Mouse (Mus musculus) C2C12 (cell line): ENCODE data around the gene Arl11. TPM values are rescaled to one million over a fixed set of nuclear protein-coding genes. Genes with fewer than 3 reads are reported as not detected.
A peak's percentile ranks its signal among the peaks of the same experiment; 100 is the strongest.

Experiments
- H3K27me3 ChIP-seq: one replicate; pipeline ENCODE4 v1.6.1; 2011; ENCODE audit not compliant: control insufficient read depth, insufficient read depth, insufficient read length
- H3K36me3 ChIP-seq: one replicate; pipeline ENCODE4 v1.6.1; 2011; ENCODE audit not compliant: control insufficient read depth, insufficient read depth
- H3K4me3 ChIP-seq: one replicate; pipeline ENCODE4 v1.5.1; 2011; ENCODE audit warnings: mild to moderate bottlenecking, control low read depth; ENCODE audit not compliant: poor library complexity, insufficient read depth, severe bottlenecking
- H3K79me2 ChIP-seq: one replicate; pipeline ENCODE4 v1.6.1; 2011; ENCODE audit not compliant: control insufficient read depth, insufficient read depth
- H3K79me3 ChIP-seq: one replicate; pipeline ENCODE4 v1.6.1; 2011; ENCODE audit warnings: low read depth, control low read depth
- H3ac ChIP-seq: one replicate; pipeline ENCODE3; 2011; ENCODE audit warnings: low read depth; ENCODE audit not compliant: control insufficient read depth, insufficient read length
- CEBPB ChIP-seq: IDR thresholded peaks from one replicate; pipeline ENCODE4 v1.6.1; 2011; ENCODE audit warnings: low read depth, mild to moderate bottlenecking, control low read depth, moderate library complexity
- CTCF ChIP-seq: IDR thresholded peaks from one replicate; pipeline ENCODE4 v1.5.1; 2011; ENCODE audit not compliant: control insufficient read depth, insufficient read depth, insufficient read length
- FOSL1 ChIP-seq: IDR thresholded peaks from one replicate; pipeline ENCODE4 v1.8.0; 2011; ENCODE audit warnings: mild to moderate bottlenecking, low read length; ENCODE audit not compliant: poor library complexity, insufficient read depth, severe bottlenecking
- MAX ChIP-seq: IDR thresholded peaks from one replicate; pipeline ENCODE4 v1.6.1; 2011; ENCODE audit warnings: mild to moderate bottlenecking, control low read depth
- MYOD1 ChIP-seq: IDR thresholded peaks from one replicate; pipeline ENCODE4 v1.6.1; 2011; ENCODE audit warnings: low read depth; ENCODE audit not compliant: control insufficient read depth, insufficient read length
- MYOG ChIP-seq: IDR thresholded peaks from one replicate; pipeline ENCODE4 v1.6.1; 2011; ENCODE audit not compliant: control insufficient read depth, insufficient read length; ENCODE audit errors: extremely low read depth
- USF1 ChIP-seq: IDR thresholded peaks from one replicate; pipeline ENCODE4 v1.6.1; 2011; ENCODE audit warnings: low read depth, mild to moderate bottlenecking, control low read depth, moderate library complexity
- polyA plus RNA-seq: library from polyadenylated mRNA; unstranded; fragments of >200 nt; fragmentation: generic; extraction: Trizol; gene quantifications from one replicate; pipeline ENCODE4 v1.2.1, GENCODE M21; 2012; ENCODE audit warnings: missing spikeins

The Arl11 gene
- polyA plus RNA-seq, 1 experiment = not detected

DNA sequence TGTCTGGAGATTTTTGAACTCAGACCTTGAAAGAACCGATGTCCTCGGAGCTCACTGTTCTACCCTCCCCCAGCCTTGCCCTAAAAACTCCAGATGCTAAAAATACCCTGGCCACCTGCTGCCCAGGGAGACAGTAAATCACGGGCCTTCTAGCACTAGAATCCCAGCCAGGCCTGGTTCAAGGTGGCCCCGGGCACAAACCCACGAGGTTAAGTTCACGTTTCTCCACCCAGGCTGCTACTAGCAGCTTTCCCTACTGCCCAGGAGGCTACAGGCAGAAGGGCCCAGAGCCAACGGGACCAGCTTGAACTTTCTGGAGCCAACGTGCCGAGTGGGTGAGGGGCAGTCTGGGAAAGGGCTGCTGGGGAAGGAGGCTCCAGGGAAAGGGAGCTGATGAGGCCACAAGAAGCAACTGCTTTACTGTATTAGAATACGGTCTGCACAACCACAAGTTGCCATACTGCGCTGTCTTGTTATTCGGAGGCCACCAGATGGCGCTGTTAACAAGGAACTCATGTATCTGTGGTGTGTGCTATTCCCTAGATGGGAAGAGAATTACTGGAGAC is 21.5 kb downstream of the Arl11 start:
- TF ChIP-seq MAX (no peak), USF1 (no peak), CTCF (peak; percentile 62), FOSL1 (no peak), MYOD1 (no peak), CEBPB (no peak)
- H3K79me3 ChIP-seq = no peaks in the 10 kb centered on the region
- H3ac ChIP-seq = no peak overlapping the region
- H3K79me2 ChIP-seq = no peaks in the 10 kb centered on the region
- no peaks in the 10 kb centered on the region for H3K36me3 ChIP-seq
- no peaks in the 10 kb centered on the region for H3K27me3 ChIP-seq
- no peak overlapping the region for H3K4me3 ChIP-seq

DNA sequence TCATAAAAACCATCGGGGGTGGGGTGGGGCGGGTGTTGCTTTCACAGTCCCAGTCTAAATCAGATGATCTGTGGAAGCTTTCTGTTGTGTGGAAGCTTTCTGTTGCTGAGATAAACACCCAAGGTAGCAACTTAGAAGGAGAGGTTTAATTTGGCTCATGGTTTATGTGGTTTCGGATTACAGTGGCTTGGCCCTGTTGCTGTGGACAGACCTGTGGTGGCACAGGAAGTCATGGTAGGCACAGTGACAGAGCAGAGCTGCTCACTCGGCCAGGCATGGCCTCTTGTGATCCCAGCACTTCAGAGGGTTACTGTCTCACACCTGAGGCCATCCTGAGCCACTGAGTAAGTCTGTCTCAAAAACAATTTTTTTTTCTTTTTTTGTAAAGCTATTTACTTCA is 29.8 kb downstream of the Arl11 start:
- no peaks in the 10 kb centered on the region for H3K27me3 ChIP-seq
- TF ChIP-seq MAX (no peak), CEBPB (no peak), USF1 (no peak), CTCF (no peak), MYOD1 (no peak), FOSL1 (no peak), MYOG (no peak)

DNA sequence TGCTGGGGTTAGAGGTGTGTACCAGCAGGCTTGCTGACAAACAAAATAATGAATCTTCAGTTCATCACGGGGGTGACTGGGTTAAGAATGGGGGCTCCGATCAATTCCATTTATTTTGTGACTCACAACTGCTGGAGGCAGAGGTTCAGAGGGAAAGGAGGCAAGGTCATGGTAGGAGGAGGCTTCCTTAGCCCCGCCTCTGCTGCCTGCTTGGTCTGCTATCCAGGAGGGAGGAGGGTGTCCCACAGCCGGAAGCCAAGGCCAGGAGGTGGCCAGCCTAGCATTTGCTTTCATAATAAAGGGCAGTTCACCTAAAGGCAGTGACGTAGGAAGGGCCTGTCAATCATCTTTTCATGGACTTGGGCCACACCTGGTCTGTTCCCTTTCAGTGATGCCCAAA is 35.0 kb downstream of the Arl11 start:
- no peak overlapping the region for H3ac ChIP-seq
- H3K36me3 ChIP-seq = no peaks in the 10 kb centered on the region
- no peaks in the 10 kb centered on the region for H3K27me3 ChIP-seq
- H3K4me3 ChIP-seq = no peak overlapping the region
- H3K79me2 ChIP-seq = no peaks in the 10 kb centered on the region
- H3K79me3 ChIP-seq = no peaks in the 10 kb centered on the region
- TF ChIP-seq USF1 (no peak), CEBPB (no peak), CTCF (no peak), MAX (no peak), MYOD1 (no peak)

More for the DNA sequence above, 29.8 kb downstream of the Arl11 start:
- H3K36me3 ChIP-seq = no peaks in the 10 kb centered on the region
- no peak overlapping the region for H3ac ChIP-seq
- H3K4me3 ChIP-seq = no peak overlapping the region
- no peaks in the 10 kb centered on the region for H3K79me3 ChIP-seq
- H3K79me2 ChIP-seq = no peaks in the 10 kb centered on the region

- no peak for TF ChIP-seq MYOG
- no peak for TF ChIP-seq FOSL1
- TF ChIP-seq CTCF = peak; percentile 32
- Histone ChIP-seq H3K36me3 (no peaks in the 10 kb centered on the region), H3K4me3 (no peak overlapping the region), H3K79me3 (no peaks in the 10 kb centered on the region), H3K79me2 (no peaks in the 10 kb centered on the region), H3ac (no peak overlapping the region), H3K27me3 (no peaks in the 10 kb centered on the region)
Measured at GRCm38 (mm10) chr14:61346827-61347698, 37.5 kb downstream of the Arl11 start.

- H3K79me3 ChIP-seq = no peaks in the 10 kb centered on the region
- no peak for TF ChIP-seq MYOD1
- TF ChIP-seq MAX = no peak
- no peak for TF ChIP-seq CTCF
- TF ChIP-seq CEBPB = no peak
- TF ChIP-seq FOSL1 = no peak
- no peak for TF ChIP-seq USF1
- TF ChIP-seq MYOG = no peak
Measured at GRCm38 (mm10) chr14:61349876-61350275, 40.3 kb downstream of the Arl11 start.

More at GRCm38 (mm10) chr14:61349876-61350275, 40.3 kb downstream of the Arl11 start:
- Histone ChIP-seq H3K4me3 (no peak overlapping the region), H3K36me3 (no peaks in the 10 kb centered on the region), H3K27me3 (no peaks in the 10 kb centered on the region), H3ac (no peak overlapping the region), H3K79me2 (no peaks in the 10 kb centered on the region)
